Mouse (Mus musculus) frontal cortex, adult 2 months (tissue): ENCODE measurements around the gene Acad9. TPM values are rescaled to one million over a fixed set of nuclear protein-coding genes. Genes with fewer than 3 reads are reported as not detected.
"Not testable (repeated sequence)": the region's sequence is repeated elsewhere in the genome, so short reads cannot be mapped to it uniquely, and the experiment has no call there.

Source experiments
- DNase-seq, 2 experiments: peaks; one replicate each; pipeline ENCODE4 v3.0.0; 2022; ENCODE audit warnings: low spot score in 1 of 2; ENCODE audit errors: extremely low spot score in 1 of 2
- polyA plus RNA-seq: library from polyadenylated mRNA; depleted of rRNA; stranded (reverse); fragments of >200 nt; gene quantifications from 2 replicates; pipeline ENCODE4 v1.2.3, GENCODE M21; 2012; rRNA removed

The Acad9 gene
- polyA plus RNA-seq, 1 experiment: 47.1 TPM

GRCm38 (mm10) chr3:36085394-36085793 is 19.6 kb downstream of the Acad9 start:
- no peak for DNase-seq

GRCm38 (mm10) chr3:36087591-36087990 is 21.8 kb downstream of the Acad9 start:
- no peak for DNase-seq

GRCm38 (mm10) chr3:36095371-36095770 is 29.6 kb downstream of the Acad9 start:
- no peak for DNase-seq

GRCm38 (mm10) chr3:36116076-36116475 is 50.3 kb downstream of the Acad9 start:
- no peak for DNase-seq

GRCm38 (mm10) chr3:36119684-36120548 is 54.1 kb downstream of the Acad9 start:
- no peak for DNase-seq

- DNase-seq: not testable (repeated sequence)
Observed at GRCm38 (mm10) chr3:36126176-36126575, 60.4 kb downstream of the Acad9 start.

GRCm38 (mm10) chr3:36136152-36136551 is 70.4 kb downstream of the Acad9 start:
- DNase-seq: no peak

- DNase-seq: peak in 1 of 2 experiments; percentile 31
Observed at GRCm38 (mm10) chr3:36137560-36137959, 71.8 kb downstream of the Acad9 start.

GRCm38 (mm10) chr3:36138171-36138660 is 72.4 kb downstream of the Acad9 start:
- DNase-seq: no peak

GRCm38 (mm10) chr3:36138996-36139395 is 73.2 kb downstream of the Acad9 start:
- no peak for DNase-seq

Other genes with a start within 250 kb of the Acad9 start
- gene Dcun1d1, start 128.5 kb upstream of the Acad9 start, polyA plus RNA-seq: 38.9 and 40.7 TPM in 2 replicates
- 27.9 and 32.3 TPM in 2 replicates for gene Mccc1, start 65.3 kb upstream of the Acad9 start, polyA plus RNA-seq
- gene Ccdc144b, start 12.4 kb upstream of the Acad9 start, polyA plus RNA-seq: not detected in 2 replicates
- gene D3Ertd254e, start 85.0 kb downstream of the Acad9 start, polyA plus RNA-seq: 5.3 and 6.2 TPM in 2 replicates
- 2.3 and 4.2 TPM in 2 replicates for gene Qrfpr, start 156.3 kb downstream of the Acad9 start, polyA plus RNA-seq